ENCODE assay signal across 19 mouse cellular contexts in the genomic region with DNA sequence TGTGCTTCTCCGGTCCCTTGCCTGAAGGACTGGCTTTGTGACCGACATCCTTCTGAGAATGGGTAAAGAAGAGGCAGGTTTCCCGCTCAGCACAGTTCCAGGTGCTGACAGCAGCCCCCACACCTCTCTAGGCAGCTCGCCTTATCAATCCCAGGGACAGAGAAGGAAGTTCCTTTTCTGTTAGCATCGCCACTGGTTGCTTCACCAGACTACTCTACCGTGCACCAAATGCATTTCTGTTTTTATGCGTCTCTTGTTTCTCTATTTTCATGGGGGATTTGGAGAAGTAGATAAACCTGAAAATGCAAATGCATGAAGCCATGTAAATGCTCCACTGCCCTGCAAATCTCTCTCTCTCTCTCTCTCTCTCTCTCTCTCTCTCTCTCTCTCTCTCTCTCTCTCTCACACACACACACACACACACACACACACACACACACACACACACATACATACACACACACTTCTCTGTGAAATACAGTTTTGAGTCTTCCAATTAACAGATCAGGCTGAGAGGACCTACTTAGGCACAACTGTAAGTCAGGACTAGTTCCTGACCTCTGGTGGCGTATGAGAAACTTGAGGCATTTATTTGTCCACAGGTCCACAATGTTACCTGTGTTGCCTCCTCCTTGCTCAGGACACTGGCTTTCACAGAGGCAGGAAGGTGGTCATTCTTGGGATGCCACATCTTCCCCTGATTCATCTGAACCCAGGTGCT. TPM values are rescaled to one million over a fixed set of nuclear protein-coding genes. Genes with fewer than 3 reads are reported as not detected.
DNase-seq lines count a peak whose midpoint lies in the region; ATAC-seq and TF ChIP-seq lines count a peak whose summit lies in the region.
"Had no signal": no experiment of that assay in that cellular context is flagged by ENCODE, and none has a peak within 500 bp of the region (broad histone marks: within the 10 kb centered on the region; RNA-seq: fewer than 3 reads in every experiment).

No protein-coding gene starts in this region.

- DNase-seq in heart, adult 2 months: no peak
- DNase-seq in MEL (ENCODE audit: low read depth, low spot score): peak; percentile 73
- DNase-seq in spleen, postnatal 36 days (ENCODE audit: low spot score in 2 of 2): peak; percentile 66 to 73
- no peak for DNase-seq in cerebellum, postnatal 10 days
- no peak for DNase-seq in frontal cortex, postnatal 10 days (ENCODE audit: low spot score in 2 of 2)
- DNase-seq: adrenal gland, adult 2 months; cerebellum, adult 18-20 months; gastrocnemius, postnatal 10 days; kidney, adult 8-10 months; kidney, postnatal 36 days had no signal

- no peaks in the 10 kb centered on the region for H3K9me3 ChIP-seq in heart, embryonic 16.5 days (replicated peaks; ENCODE audit: control insufficient read depth, low read length)
- no peaks in the 10 kb centered on the region for H3K9me3 ChIP-seq in MEL (replicated peaks; ENCODE audit: insufficient read depth, low read length)
- H3K9me3 ChIP-seq: embryonic facial prominence, embryonic 12.5 days; hindbrain, embryonic 10.5 days; liver, embryonic 15.5 days; megakaryocyte, embryonic 14.5 days had no signal

- peak overlapping the region; percentile 13; the same call in 1 of the 2 replicates for H3K4me2 ChIP-seq in heart, embryonic 16.5 days (ENCODE audit: low read depth, low read length)
- H3K4me2 ChIP-seq: embryonic facial prominence, embryonic 12.5 days; liver, embryonic 15.5 days had no signal

- no peaks in the 10 kb centered on the region for H3K79me2 ChIP-seq in heart, adult 2 months (replicated peaks; ENCODE audit: control insufficient read depth, insufficient read depth, low read length)
- no peaks in the 10 kb centered on the region for H3K79me2 ChIP-seq in MEL (ENCODE audit: control insufficient read depth, insufficient read depth, low read length, poor library complexity)

- no peak for TF ChIP-seq POLR2A in heart, adult 2 months (IDR thresholded peaks at IDR 0.05; ENCODE audit: insufficient read depth, low read depth, low read length)
- TF ChIP-seq POLR2A in MEL (IDR thresholded peaks at IDR 0.05; ENCODE audit: control insufficient read depth in 1 of 2, insufficient read depth in 1 of 2, low read depth in 1 of 2, low read length in 2 of 2, poor library complexity in 1 of 2): no peak

- H3K4me3 ChIP-seq in heart, embryonic 16.5 days (ENCODE audit: low read length): no peak overlapping the region
- H3K4me3 ChIP-seq in heart, adult 2 months: no peak overlapping the region
- H3K4me3 ChIP-seq in MEL (ENCODE audit: control insufficient read depth in 1 of 2, insufficient read depth in 1 of 2, low read depth in 2 of 2, low read length in 2 of 2): no peak overlapping the region
- H3K4me3 ChIP-seq: embryonic facial prominence, embryonic 12.5 days; hindbrain, embryonic 10.5 days; liver, embryonic 15.5 days; megakaryocyte, embryonic 14.5 days had no signal

- TF ChIP-seq CTCF in heart, adult 2 months (IDR thresholded peaks at IDR 0.05): no peak
- no peak for TF ChIP-seq CTCF in MEL (IDR thresholded peaks at IDR 0.05 in 2 of 3, conservative IDR thresholded peaks at IDR 0.05 in 1 of 3; ENCODE audit: control insufficient read depth in 1 of 3, insufficient read depth in 1 of 3, low read depth in 2 of 3, low read length in 3 of 3, poor library complexity in 1 of 3, severe bottlenecking in 1 of 3)

- intact Hi-C loops in heart, adult 2 months (cut with DNase I): no loop called here

- H3K9ac ChIP-seq in heart, embryonic 16.5 days (ENCODE audit: low read length): no peak overlapping the region
- no peak overlapping the region for H3K9ac ChIP-seq in heart, adult 2 months (ENCODE audit: low read depth, low read length)
- H3K9ac ChIP-seq in MEL (ENCODE audit: control insufficient read depth, low read depth, low read length, poor library complexity, severe bottlenecking): no peak overlapping the region
- H3K9ac ChIP-seq: embryonic facial prominence, embryonic 12.5 days; forebrain, postnatal 0 days; liver, embryonic 15.5 days had no signal

- no peak overlapping the region for H3K27ac ChIP-seq in heart, embryonic 16.5 days (ENCODE audit: low read length)
- H3K27ac ChIP-seq in heart, adult 2 months: no peak overlapping the region
- no peak overlapping the region for H3K27ac ChIP-seq in MEL (ENCODE audit: control insufficient read depth, low read depth, low read length)
- H3K27ac ChIP-seq: embryonic facial prominence, embryonic 12.5 days; hindbrain, embryonic 10.5 days; liver, embryonic 15.5 days had no signal

- ATAC-seq in heart, embryonic 16.5 days (replicated peaks; ENCODE audit: extremely low read depth, insufficient read depth, low FRiP score): no peak
- peak; percentile 83 for ATAC-seq in granulocyte monocyte progenitor cell, adult 5-6 weeks (replicated peaks; ENCODE audit: poor library complexity, severe bottlenecking)
- ATAC-seq: CD4-positive, CD25-positive, alpha-beta regulatory T cell, adult 4 months; lung, postnatal 0 days had no signal

- 36% methylated on average over 8 of the region's 8 CpGs for WGBS in heart, embryonic 16.5 days
- WGBS in heart, adult 2 months: 51% methylated on average over 8 of the region's 8 CpGs

- TF ChIP-seq EP300 in heart, adult 2 months (IDR thresholded peaks at IDR 0.05; ENCODE audit: insufficient read depth, low read depth, low read length): no peak
- peak in 1 of 2 experiments; percentile 9; a peak in 2 of 4 replicates for TF ChIP-seq EP300 in MEL (IDR thresholded peaks at IDR 0.05; ENCODE audit: low read depth in 1 of 2, low read length in 2 of 2)

- H3K4me1 ChIP-seq in heart, embryonic 16.5 days (ENCODE audit: control insufficient read depth, insufficient read depth, low read length): peaks cover 7% of the 10 kb centered on the region
- H3K4me1 ChIP-seq in heart, adult 2 months (ENCODE audit: control insufficient read depth, insufficient read depth, low read length): peaks cover 7% of the 10 kb centered on the region
- H3K4me1 ChIP-seq in MEL (ENCODE audit: control insufficient read depth in 1 of 2, insufficient read depth in 2 of 2, low read length in 2 of 2): peaks cover 0 to 4% of the 10 kb centered on the region in 2 experiments; a peak in 3 of 4 replicates
- H3K4me1 ChIP-seq: embryonic facial prominence, embryonic 12.5 days; liver, embryonic 15.5 days had no signal

- no peak for TF ChIP-seq RAD21 in MEL (IDR thresholded peaks at IDR 0.05; ENCODE audit: low read depth, low read length)

- H3K27me3 ChIP-seq in heart, embryonic 16.5 days (ENCODE audit: control insufficient read depth, insufficient read depth, low read length): no peaks in the 10 kb centered on the region
- H3K27me3 ChIP-seq in heart, adult 2 months (ENCODE audit: control insufficient read depth, insufficient read depth, low read length): no peaks in the 10 kb centered on the region
- H3K27me3 ChIP-seq in MEL (ENCODE audit: control insufficient read depth in 1 of 2, insufficient read depth in 2 of 2, low read length in 2 of 2): no peaks in the 10 kb centered on the region
- H3K27me3 ChIP-seq: embryonic facial prominence, embryonic 12.5 days; liver, embryonic 15.5 days had no signal

- H3K36me3 ChIP-seq in heart, embryonic 16.5 days (ENCODE audit: control insufficient read depth, insufficient read depth): no peaks in the 10 kb centered on the region
- H3K36me3 ChIP-seq in heart, adult 2 months (ENCODE audit: control insufficient read depth, insufficient read depth, low read length): peaks cover 12% of the 10 kb centered on the region
- H3K36me3 ChIP-seq in MEL (ENCODE audit: control insufficient read depth in 1 of 2, insufficient read depth in 2 of 2, low read length in 2 of 2): no peaks in the 10 kb centered on the region
- H3K36me3 ChIP-seq: embryonic facial prominence, embryonic 12.5 days; hindbrain, embryonic 10.5 days; liver, embryonic 15.5 days had no signal

TF ChIP-seq in MEL, 35 proteins besides CTCF, POLR2A, EP300 and RAD21:
- TF ChIP-seq TAL1 (IDR thresholded peaks at IDR 0.05; ENCODE audit: low read length) (no peak), KAT2A (conservative IDR thresholded peaks at IDR 0.05; ENCODE audit: low read depth, low read length) (no peak), CHD1 (IDR thresholded peaks at IDR 0.05; ENCODE audit: low read depth, low read length) (no peak), GATA1 (IDR thresholded peaks at IDR 0.05; ENCODE audit: low read depth, low read length) (peak; percentile 51)

RNA-seq across cellular contexts. Expression of a gene that starts 33.4 kb away (rescaled TPM):
- 23.9 and 28.4 TPM in 2 replicates for polyA plus RNA-seq in heart, embryonic 16.5 days (2015; fragmentation: Nextera tagmentation; extraction: Ambion mirVana)
- 10 to 100 TPM; 35.9 to 42.6 TPM for total RNA-seq in heart, adult 2 months (2021)
- 14.5 and 24.5 TPM in 2 replicates for polyA plus RNA-seq in heart, adult 2 months (2012; rRNA removed)
- 37.7 and 39.4 TPM in 2 replicates for total RNA-seq in MEL (2012; rRNA removed)
- polyA plus RNA-seq in MEL (2012; ENCODE audit: insufficient read depth in 1 of 2, insufficient read length in 2 of 2, low read depth in 1 of 2, low replicate concordance in 2 of 2, missing spikeins in 1 of 2): 10 to 100 TPM in 1 of 2 experiments, not detected in 1; 64.9 TPM
- 30.1 and 33.6 TPM in 2 replicates for total RNA-seq in granulocyte monocyte progenitor cell, adult 5-6 weeks (2014; fragmentation: Nextera tagmentation)
- 24.4 and 29.9 TPM in 2 replicates for total RNA-seq in granulocyte monocyte progenitor cell, adult 5-6 weeks (2017)

Comparison
In these comparisons a context has a peak if more than half of its experiments do, and no peak if none do; other contexts are left out.
1. DNase-seq: peak in MEL (single experiment) and spleen, postnatal 36 days (2 of 2); none in heart, adult 2 months (0 of 2), cerebellum, postnatal 10 days (0 of 2) and frontal cortex, postnatal 10 days (0 of 2).